Mouse (Mus musculus): ENCODE data around the gene Ddx39. TPM values are rescaled to one million over a fixed set of nuclear protein-coding genes. Genes with fewer than 3 reads are reported as not detected.

The Ddx39 gene
- total and polyA plus RNA-seq, 3 experiments = 15.7 to 18.0 (median 17.7) TPM

DNA sequence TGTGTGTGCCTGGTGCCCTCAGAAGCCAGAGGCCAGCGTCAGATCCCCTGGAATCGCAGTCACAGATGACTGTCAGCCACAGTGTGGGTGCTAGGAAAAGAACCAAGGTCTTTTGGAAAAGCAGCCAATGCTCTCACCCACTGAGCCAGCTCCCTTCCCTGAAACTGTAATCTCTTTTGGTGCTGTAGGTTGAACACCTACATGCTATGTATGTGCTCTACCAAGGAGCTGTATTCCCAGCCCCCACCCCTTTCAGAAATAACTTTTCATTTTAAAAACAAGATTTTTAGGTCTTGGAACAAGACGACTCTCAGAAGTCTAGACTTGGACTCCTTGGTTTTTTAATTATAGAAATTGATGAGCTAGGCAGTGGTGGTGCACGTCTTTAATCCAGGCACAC is 11.6 kb upstream of the Ddx39 start:
- no peak for TF ChIP-seq POLR2A (IDR thresholded peaks at IDR 0.05; ENCODE audit: insufficient read depth, low read depth, low read length)
- no peak for TF ChIP-seq CTCF (IDR thresholded peaks at IDR 0.05)
- no peak for TF ChIP-seq EP300 (IDR thresholded peaks at IDR 0.05; ENCODE audit: insufficient read depth, low read depth, low read length)
- intact Hi-C loops (cut with DNase I) = no loop called here
- Histone ChIP-seq H3K27ac (no peak overlapping the region), H3K4me3 (no peak overlapping the region), H3K36me3 (ENCODE audit: control insufficient read depth, insufficient read depth, low read length) (no peaks in the 10 kb centered on the region), H3K79me2 (replicated peaks; ENCODE audit: control insufficient read depth, insufficient read depth, low read length) (no peaks in the 10 kb centered on the region), H3K9ac (ENCODE audit: low read depth, low read length) (no peak overlapping the region), H3K4me1 (ENCODE audit: control insufficient read depth, insufficient read depth, low read length) (no peaks in the 10 kb centered on the region), H3K27me3 (ENCODE audit: control insufficient read depth, insufficient read depth, low read length) (no peaks in the 10 kb centered on the region)
- no peak for DNase-seq
- 84% methylated on average over 4 of the region's 4 CpGs for WGBS

DNA sequence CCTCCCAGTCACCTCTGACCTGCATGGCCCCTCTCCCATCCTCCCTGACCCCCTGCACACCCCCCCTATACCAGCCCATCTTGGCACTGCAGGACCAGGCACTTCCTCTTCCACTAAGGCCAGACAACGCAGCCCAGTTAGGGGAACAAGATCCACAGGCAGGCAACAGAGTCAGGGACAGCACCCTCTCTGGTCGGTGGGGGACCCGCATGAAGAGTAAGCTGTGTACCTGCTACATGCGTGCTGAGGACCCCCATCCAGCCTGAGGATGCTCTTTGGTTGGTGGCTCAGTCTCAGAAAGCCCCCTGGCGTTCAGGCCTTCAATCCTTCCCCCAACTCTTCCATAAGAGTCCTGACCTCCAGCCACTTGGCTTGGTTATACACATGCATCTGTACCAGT is 8.6 kb upstream of the Ddx39 start:
- H3K4me3 ChIP-seq = no peak overlapping the region
- H3K9ac ChIP-seq (ENCODE audit: low read depth, low read length) = no peak overlapping the region
- intact Hi-C loops (cut with DNase I) = no loop called here
- TF ChIP-seq POLR2A (IDR thresholded peaks at IDR 0.05; ENCODE audit: insufficient read depth, low read depth, low read length) = no peak
- no peak for TF ChIP-seq EP300 (IDR thresholded peaks at IDR 0.05; ENCODE audit: insufficient read depth, low read depth, low read length)
- TF ChIP-seq CTCF (IDR thresholded peaks at IDR 0.05) = no peak
- H3K27me3 ChIP-seq (ENCODE audit: control insufficient read depth, insufficient read depth, low read length) = no peaks in the 10 kb centered on the region
- no peaks in the 10 kb centered on the region for H3K4me1 ChIP-seq (ENCODE audit: control insufficient read depth, insufficient read depth, low read length)
- no peaks in the 10 kb centered on the region for H3K79me2 ChIP-seq (replicated peaks; ENCODE audit: control insufficient read depth, insufficient read depth, low read length)
- no peak overlapping the region for H3K27ac ChIP-seq
- 71% methylated on average over 5 of the region's 5 CpGs for WGBS
- no peak for DNase-seq
- no peaks in the 10 kb centered on the region for H3K36me3 ChIP-seq (ENCODE audit: control insufficient read depth, insufficient read depth, low read length)

DNA sequence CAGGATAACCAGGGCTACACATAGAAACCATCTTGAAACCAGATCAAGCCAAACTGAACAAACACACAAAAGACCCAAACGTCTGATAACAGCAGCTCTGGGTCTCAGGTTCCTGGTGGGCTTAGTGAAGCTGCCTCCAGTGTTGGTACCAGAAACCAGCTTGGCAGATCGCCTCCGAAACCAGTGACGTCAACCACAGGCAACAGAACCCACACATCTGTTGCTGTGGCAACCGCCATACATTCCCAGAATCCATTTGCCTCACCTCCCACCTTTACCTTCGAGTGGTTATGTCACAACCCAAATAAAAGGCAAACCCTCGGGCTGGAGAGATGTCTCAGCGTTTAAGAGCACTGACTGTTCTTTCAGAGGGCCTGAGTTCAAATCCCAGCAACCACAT is 7.4 kb upstream of the Ddx39 start:
- Histone ChIP-seq H3K4me3 (no peak overlapping the region), H3K79me2 (replicated peaks; ENCODE audit: control insufficient read depth, insufficient read depth, low read length) (no peaks in the 10 kb centered on the region), H3K9ac (ENCODE audit: low read depth, low read length) (no peak overlapping the region), H3K36me3 (ENCODE audit: control insufficient read depth, insufficient read depth, low read length) (no peaks in the 10 kb centered on the region), H3K27me3 (ENCODE audit: control insufficient read depth, insufficient read depth, low read length) (no peaks in the 10 kb centered on the region), H3K4me1 (ENCODE audit: control insufficient read depth, insufficient read depth, low read length) (no peaks in the 10 kb centered on the region), H3K27ac (no peak overlapping the region)
- intact Hi-C loops (cut with DNase I) = no loop called here
- DNase-seq = no peak
- WGBS = 70% methylated on average over 8 of the region's 8 CpGs
- TF ChIP-seq POLR2A (IDR thresholded peaks at IDR 0.05; ENCODE audit: insufficient read depth, low read depth, low read length) (no peak), EP300 (IDR thresholded peaks at IDR 0.05; ENCODE audit: insufficient read depth, low read depth, low read length) (no peak), CTCF (IDR thresholded peaks at IDR 0.05) (no peak)

DNA sequence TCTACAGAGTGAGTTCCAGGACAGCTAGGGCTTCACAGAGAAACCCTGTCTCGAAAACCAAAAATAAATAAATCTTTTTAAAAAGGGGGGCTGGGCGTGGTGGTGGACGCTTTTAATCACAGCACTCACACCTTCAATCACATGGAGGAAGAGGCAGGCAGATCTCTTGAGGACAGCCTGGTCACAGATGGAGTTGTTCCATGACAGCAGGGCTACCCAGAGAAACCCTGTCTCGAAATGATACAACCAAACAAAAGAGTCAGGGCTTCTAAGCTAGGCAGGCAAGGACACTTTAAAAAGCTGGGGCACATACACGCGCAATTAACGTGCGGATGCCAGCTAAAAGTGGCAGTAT is 324 bp upstream of the Ddx39 start:
- peaks cover 5% of the 10 kb centered on the region; the same call in 1 of the 2 replicates for H3K79me2 ChIP-seq (replicated peaks; ENCODE audit: control insufficient read depth, insufficient read depth, low read length)
- peaks cover 3% of the 10 kb centered on the region; the same call in 1 of the 2 replicates for H3K4me1 ChIP-seq (ENCODE audit: control insufficient read depth, insufficient read depth, low read length)
- no peak overlapping the region for H3K9ac ChIP-seq (ENCODE audit: low read depth, low read length)
- peak overlapping the region; percentile 77 for H3K27ac ChIP-seq
- intact Hi-C loops (cut with DNase I) = loop anchor here (1.0 kb wide), 1 partner anchor 15 kb away; the partner anchor contains the start of gene Pkn1
- H3K27me3 ChIP-seq (ENCODE audit: control insufficient read depth, insufficient read depth, low read length) = no peaks in the 10 kb centered on the region
- H3K36me3 ChIP-seq (ENCODE audit: control insufficient read depth, insufficient read depth, low read length) = no peaks in the 10 kb centered on the region
- 16% methylated on average over 8 of the region's 8 CpGs for WGBS
- peak overlapping the region; percentile 86; the same call in 1 of the 2 replicates for H3K4me3 ChIP-seq
- DNase-seq = no peak
- no peak for TF ChIP-seq EP300 (IDR thresholded peaks at IDR 0.05; ENCODE audit: insufficient read depth, low read depth, low read length)
- TF ChIP-seq POLR2A (IDR thresholded peaks at IDR 0.05; ENCODE audit: insufficient read depth, low read depth, low read length) = no peak
- no peak for TF ChIP-seq CTCF (IDR thresholded peaks at IDR 0.05)

DNA sequence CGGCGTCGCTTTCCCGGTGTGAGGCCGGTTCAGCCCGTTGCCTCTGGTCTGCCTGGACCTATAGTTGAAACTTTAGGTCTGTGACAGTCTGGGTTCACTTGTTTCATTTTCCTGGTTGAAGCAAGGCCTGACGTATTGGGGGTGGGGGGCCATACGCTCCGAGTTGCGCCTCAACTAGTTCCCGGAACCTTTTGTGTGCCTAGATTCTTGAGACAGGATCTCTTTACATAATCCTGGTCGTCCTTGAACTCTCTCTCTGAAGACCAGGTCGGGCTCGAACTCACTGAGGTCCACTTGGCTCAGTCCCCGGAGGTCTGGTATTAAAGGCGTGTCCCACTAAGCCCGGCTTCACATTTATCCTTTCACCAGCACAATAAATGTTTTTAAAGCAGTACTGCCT is 794 bp downstream of the Ddx39 start:
- DNase-seq = no peak
- H3K4me3 ChIP-seq = peak overlapping the region; percentile 86
- intact Hi-C loops (cut with DNase I) = no loop called here
- H3K9ac ChIP-seq (ENCODE audit: low read depth, low read length) = peak overlapping the region; percentile 85
- H3K79me2 ChIP-seq (replicated peaks; ENCODE audit: control insufficient read depth, insufficient read depth, low read length) = peaks cover 5% of the 10 kb centered on the region; the same call in 1 of the 2 replicates
- whole genome bisulfite sequencing = under 1% methylated on average over 17 of the region's 17 CpGs
- H3K4me1 ChIP-seq (ENCODE audit: control insufficient read depth, insufficient read depth, low read length) = peaks cover 3% of the 10 kb centered on the region; the same call in 1 of the 2 replicates
- TF ChIP-seq EP300 (IDR thresholded peaks at IDR 0.05; ENCODE audit: insufficient read depth, low read depth, low read length) = no peak
- TF ChIP-seq POLR2A (IDR thresholded peaks at IDR 0.05; ENCODE audit: insufficient read depth, low read depth, low read length) = no peak
- TF ChIP-seq CTCF (IDR thresholded peaks at IDR 0.05) = no peak
- H3K27ac ChIP-seq = peak overlapping the region; percentile 90
- no peaks in the 10 kb centered on the region for H3K27me3 ChIP-seq (ENCODE audit: control insufficient read depth, insufficient read depth, low read length)
- H3K36me3 ChIP-seq (ENCODE audit: control insufficient read depth, insufficient read depth, low read length) = no peaks in the 10 kb centered on the region; the same call in 1 of the 2 replicates

DNA sequence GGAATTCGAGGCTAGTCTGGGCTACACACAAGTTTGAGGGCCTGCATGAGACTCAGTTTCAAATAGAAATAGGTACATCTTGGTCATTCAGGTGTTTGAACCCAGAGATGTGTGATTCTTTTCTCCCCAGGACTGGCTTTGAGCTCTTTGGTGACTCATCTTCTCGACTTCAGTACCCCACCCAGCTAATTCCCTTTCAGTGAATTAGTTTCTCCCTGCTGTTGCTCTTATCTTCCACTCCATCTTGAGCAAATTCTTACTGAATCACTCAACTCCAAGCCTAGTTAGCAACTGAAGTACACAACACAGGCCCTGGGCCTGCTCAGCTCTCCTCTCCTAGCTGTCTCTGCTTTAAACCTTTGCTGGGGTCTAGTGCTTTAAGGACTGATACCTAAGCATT is 1.6 kb downstream of the Ddx39 start:
- WGBS = 49% methylated on average over 2 of the region's 2 CpGs
- no peaks in the 10 kb centered on the region for H3K27me3 ChIP-seq (ENCODE audit: control insufficient read depth, insufficient read depth, low read length)
- no peak for DNase-seq
- TF ChIP-seq CTCF (IDR thresholded peaks at IDR 0.05) = no peak
- no peak overlapping the region for H3K4me3 ChIP-seq
- H3K36me3 ChIP-seq (ENCODE audit: control insufficient read depth, insufficient read depth, low read length) = no peaks in the 10 kb centered on the region; the same call in 1 of the 2 replicates
- H3K79me2 ChIP-seq (replicated peaks; ENCODE audit: control insufficient read depth, insufficient read depth, low read length) = peaks cover 5% of the 10 kb centered on the region; the same call in 1 of the 2 replicates
- no peak overlapping the region for H3K9ac ChIP-seq (ENCODE audit: low read depth, low read length)
- peaks cover 5% of the 10 kb centered on the region for H3K4me1 ChIP-seq (ENCODE audit: control insufficient read depth, insufficient read depth, low read length)
- intact Hi-C loops (cut with DNase I) = no loop called here
- no peak overlapping the region for H3K27ac ChIP-seq
